Mouse (Mus musculus) spleen, postnatal 14 days (tissue): Measurements from ENCODE around the gene Apex2.
A peak's percentile ranks its signal among the peaks of the same experiment; 100 is the strongest.
"Not testable (repeated sequence)": the region's sequence is repeated elsewhere in the genome, so short reads cannot be mapped to it uniquely, and the experiment has no call there.

Source experiments
- DNase-seq, 2 experiments: peaks; one replicate each; pipeline ENCODE4 v3.0.0; 2021 to 2022; ENCODE audit warnings: low spot score in 2 of 2

Apex2 gene

DNA sequence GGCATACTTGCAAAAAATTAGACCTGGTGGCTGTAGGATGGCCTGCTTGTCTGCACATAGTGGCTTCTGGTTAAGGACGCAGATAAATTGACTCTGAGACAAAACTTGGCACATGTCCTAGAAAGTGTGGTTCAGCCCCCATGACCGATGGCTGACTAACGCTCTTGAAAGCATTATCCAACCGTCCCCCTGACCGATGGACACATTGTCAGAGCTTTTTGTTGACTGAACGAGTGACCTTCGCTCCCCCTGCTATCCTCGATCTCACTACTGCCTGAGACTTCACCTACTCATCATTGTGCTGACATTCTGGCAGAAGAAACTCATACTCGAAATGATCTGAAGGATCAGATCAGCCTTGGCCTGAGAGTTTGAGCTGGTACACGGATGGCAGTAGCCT lies 101.9 kb downstream of the Apex2 start:
- DNase-seq, result not testable (repeated sequence)

DNA sequence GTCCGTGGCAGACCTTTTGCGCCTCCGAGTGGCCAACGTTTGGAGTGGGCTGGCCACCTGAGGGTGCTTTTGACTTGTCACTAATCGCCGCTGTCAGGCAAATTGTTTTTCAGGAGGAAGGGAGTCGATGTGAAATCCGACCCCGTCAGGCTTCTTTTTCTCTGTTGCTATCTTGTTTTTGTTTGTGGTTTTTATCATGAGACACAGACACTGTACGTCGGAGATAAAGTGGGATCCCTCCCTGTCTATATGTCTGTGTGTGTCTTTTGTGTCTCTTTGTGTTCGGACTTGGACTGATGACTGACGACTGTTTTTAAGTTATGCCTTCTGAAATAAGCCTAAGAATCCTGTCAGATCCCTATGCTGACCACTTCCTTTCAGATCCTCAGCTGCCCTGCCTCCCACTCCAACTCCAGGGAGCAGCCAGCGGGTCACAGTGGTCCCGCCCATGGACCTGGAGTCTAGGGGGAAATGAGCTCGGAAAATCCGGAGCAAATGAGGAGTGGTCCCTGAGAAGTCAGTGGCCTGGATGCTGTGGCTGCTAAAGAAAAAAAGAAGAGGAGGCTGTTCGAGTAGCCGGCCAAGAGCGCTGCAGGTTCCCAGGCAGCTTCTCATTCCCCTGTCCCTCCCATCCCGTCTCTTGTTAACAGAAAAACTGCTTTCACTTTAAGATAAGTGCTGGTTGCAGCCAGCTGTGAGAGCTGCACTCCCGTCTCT lies 103.2 kb downstream of the Apex2 start:
- not testable (repeated sequence) for DNase-seq

DNA sequence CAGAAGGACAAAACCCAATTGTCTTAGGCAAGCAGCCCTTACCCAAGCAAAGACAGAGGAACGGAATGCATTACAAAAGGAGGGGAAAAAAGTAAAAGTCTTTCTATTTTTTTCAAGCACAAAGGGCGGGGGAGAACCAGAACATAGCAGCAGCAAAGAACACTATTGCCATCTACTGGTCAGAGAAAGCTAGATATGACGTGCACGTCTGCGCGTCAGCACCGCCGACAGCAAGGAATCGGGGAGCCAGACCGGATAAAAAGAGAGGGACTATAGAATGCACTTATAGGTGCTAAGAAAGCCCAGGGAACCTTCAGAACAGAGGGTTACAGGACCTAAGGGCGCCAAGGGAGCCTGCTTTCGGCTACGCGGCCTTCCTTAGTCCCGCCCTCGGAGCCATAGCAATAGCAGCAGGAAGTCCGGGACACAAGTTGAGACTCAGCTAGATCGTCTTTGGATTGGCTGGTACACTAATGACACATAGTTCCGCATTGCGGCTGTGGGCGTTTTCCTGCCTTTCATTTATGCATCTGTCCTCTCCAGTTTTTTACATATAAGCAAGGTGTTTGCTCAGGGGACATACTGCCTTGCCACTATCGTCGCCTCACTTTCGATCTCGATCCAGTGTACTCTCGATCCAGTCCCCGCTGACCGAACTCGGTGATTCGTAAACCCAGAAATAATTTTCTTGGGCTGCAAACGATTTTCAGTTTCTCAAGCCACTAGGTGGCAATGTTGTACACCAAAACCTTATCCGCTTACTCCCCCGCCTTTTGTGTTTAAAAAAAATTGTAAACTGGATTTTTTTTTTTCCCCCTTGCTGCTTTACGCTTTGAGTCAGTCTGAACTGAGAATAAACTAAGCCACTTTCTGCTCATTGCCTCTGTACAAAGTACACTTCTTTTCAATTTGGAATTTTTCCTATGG lies 111.6 kb downstream of the Apex2 start:
- peak; percentile 53 to 76 for DNase-seq

DNA sequence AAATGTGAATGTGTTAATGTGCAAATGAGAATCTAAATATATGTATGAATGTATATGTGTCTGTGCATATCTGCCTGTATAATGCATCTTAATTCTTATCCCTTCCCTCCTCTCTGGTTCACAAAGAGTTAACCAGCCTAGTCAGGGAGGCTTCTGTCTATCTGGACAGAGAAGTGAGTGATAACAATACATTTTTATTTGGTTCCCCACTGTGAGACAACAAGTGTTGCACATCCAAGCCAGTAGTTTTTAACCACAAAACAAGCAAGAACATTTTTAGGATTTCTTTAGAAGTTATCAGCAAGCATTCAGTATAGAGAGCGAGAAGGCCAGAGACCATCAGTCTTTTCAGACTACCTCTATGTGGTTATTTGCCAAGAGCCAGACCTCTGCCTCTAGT lies 118.3 kb downstream of the Apex2 start:
- no peak for DNase-seq
